Comparison of ENCODE assay signal across 16 mouse cellular contexts in genomic region chr11:119627243-119627642, GRCm38 (mm10). TPM values are rescaled to one million over a fixed set of nuclear protein-coding genes. Genes with fewer than 3 reads are reported as not detected.
DNase-seq lines count a peak whose midpoint lies in the region; ATAC-seq and TF ChIP-seq lines count a peak whose summit lies in the region.
"Had no signal": no experiment of that assay in that cellular context is flagged by ENCODE, and none has a peak within 500 bp of the region (broad histone marks: within the 10 kb centered on the region; RNA-seq: fewer than 3 reads in every experiment).

No protein-coding gene starts in this region.

- no peak overlapping the region for H3K4me3 ChIP-seq in layer of hippocampus, adult 2 months
- H3K4me3 ChIP-seq: limb, embryonic 15.5 days had no signal

- H3K27ac ChIP-seq in layer of hippocampus, adult 2 months = peak overlapping the region; percentile 83; the same call in 1 of the 2 replicates
- H3K27ac ChIP-seq: limb, embryonic 15.5 days; macrophage had no signal

- no peak for ATAC-seq in CD4-positive, CD25-positive, alpha-beta regulatory T cell, adult 4 months
- ATAC-seq: intestine, embryonic 16.5 days had no signal

- peak; percentile 62 for TF ChIP-seq CTCF in layer of hippocampus, adult 2 months (conservative IDR thresholded peaks at IDR 0.05)

- DNase-seq in CD4-positive, CD25-positive, alpha-beta regulatory T cell, adult 2 months (ENCODE audit: low read depth, low spot score) = peak; percentile 20
- no peak for DNase-seq in layer of hippocampus, adult 2 months (ENCODE audit: low spot score in 2 of 2)
- DNase-seq in layer of hippocampus, postnatal 14 days (ENCODE audit: low spot score in 2 of 2) = no peak
- peak; percentile 20 for DNase-seq in thymus, postnatal 25 days
- no peak for DNase-seq in thymus, adult 18-20 months
- DNase-seq in adrenal gland, postnatal 4 days (ENCODE audit: low spot score in 2 of 2) = no peak
- no peak for DNase-seq in spleen, postnatal 36 days (ENCODE audit: low spot score in 2 of 2)
- DNase-seq: adrenal gland, postnatal 14 days; cerebellum, adult 11-12 months; embryo, embryonic 11 days; heart, adult 18-20 months; heart, postnatal 4 days had no signal

RNA-seq across cellular contexts. Expression of gene Rptor, which starts 24.5 kb away (rescaled TPM):
- polyA plus RNA-seq in CD4-positive, CD25-positive, alpha-beta regulatory T cell, adult 4 months (2017; shearing (Covaris generic)) = 10 to 100 TPM in 1 of 2 experiments, 1 to 10 TPM in 1; 8.7 to 12.2 TPM
- total RNA-seq in layer of hippocampus, adult 2 months (2021) = 10 to 100 TPM; 62.3 to 66.1 TPM
- total RNA-seq in layer of hippocampus, postnatal 14 days (2021) = 10 to 100 TPM; 53.4 to 54.1 TPM
- total RNA-seq in adrenal gland, postnatal 4 days (2021) = 10 to 100 TPM; 53.1 to 56.7 TPM

Comparison
In these comparisons a context has a peak if more than half of its experiments do, and no peak if none do; other contexts are left out.
1. DNase-seq: peak in CD4-positive, CD25-positive, alpha-beta regulatory T cell, adult 2 months (single experiment) and thymus, postnatal 25 days (single experiment); none in layer of hippocampus, adult 2 months (0 of 2), layer of hippocampus, postnatal 14 days (0 of 2), thymus, adult 18-20 months (0 of 2), adrenal gland, postnatal 4 days (0 of 2) and spleen, postnatal 36 days (0 of 2).